8 mouse cellular contexts compared by ENCODE assay signal in genomic region chr3:20509192-20509591, GRCm38 (mm10).
DNase-seq lines count a peak whose midpoint lies in the region; ATAC-seq and TF ChIP-seq lines count a peak whose summit lies in the region.

No protein-coding gene starts in this region.

- peak; percentile 85 for DNase-seq in 3T3-L1 (ENCODE audit: low read depth, low spot score)
- peak; percentile 77 to 82 for DNase-seq in adrenal gland, adult 18-20 months (ENCODE audit: low spot score in 2 of 2)
- peak; percentile 88 for DNase-seq in embryo, embryonic 10.5 days (ENCODE audit: low spot score)
- peak; percentile 81 for DNase-seq in neural tube, embryonic 10.5 days (ENCODE audit: extremely low spot score, low spot score)
- DNase-seq in stomach, postnatal 0 days (ENCODE audit: low spot score) = peak; percentile 84

- ATAC-seq in granulocyte monocyte progenitor cell, adult 5-6 weeks (replicated peaks; ENCODE audit: poor library complexity, severe bottlenecking) = peak; percentile 94
- peak; percentile 84 for ATAC-seq in kidney, embryonic 15.5 days (replicated peaks; ENCODE audit: low FRiP score)
- ATAC-seq in limb, embryonic 13.5 days (ENCODE audit: low FRiP score, low read depth) = peak; percentile 74
- ATAC-seq in stomach, postnatal 0 days (ENCODE audit: low FRiP score, low TSS enrichment) = peak; percentile 64; the same call in 1 of the 2 replicates

- no peak overlapping the region for H3K27ac ChIP-seq in kidney, embryonic 15.5 days
- H3K27ac ChIP-seq in limb, embryonic 13.5 days = no peak overlapping the region
- no peak overlapping the region for H3K27ac ChIP-seq in stomach, postnatal 0 days (replicated peaks)

- no peaks in the 10 kb centered on the region for H3K4me1 ChIP-seq in kidney, embryonic 15.5 days
- no peaks in the 10 kb centered on the region for H3K4me1 ChIP-seq in limb, embryonic 13.5 days
- H3K4me1 ChIP-seq in stomach, postnatal 0 days (replicated peaks; ENCODE audit: control insufficient read depth, insufficient read depth) = no peaks in the 10 kb centered on the region

- H3K4me2 ChIP-seq in kidney, embryonic 15.5 days = no peak overlapping the region
- H3K4me2 ChIP-seq in limb, embryonic 13.5 days (replicated peaks) = no peak overlapping the region
- no peak overlapping the region for H3K4me2 ChIP-seq in stomach, postnatal 0 days (replicated peaks; ENCODE audit: low read depth)

- H3K9me3 ChIP-seq in kidney, embryonic 15.5 days (replicated peaks) = no peaks in the 10 kb centered on the region
- H3K9me3 ChIP-seq in limb, embryonic 13.5 days = no peaks in the 10 kb centered on the region
- H3K9me3 ChIP-seq in stomach, postnatal 0 days (ENCODE audit: control insufficient read depth, low read length) = no peaks in the 10 kb centered on the region

- no peaks in the 10 kb centered on the region for H3K27me3 ChIP-seq in kidney, embryonic 15.5 days
- H3K27me3 ChIP-seq in limb, embryonic 13.5 days = no peaks in the 10 kb centered on the region
- no peaks in the 10 kb centered on the region for H3K27me3 ChIP-seq in stomach, postnatal 0 days (ENCODE audit: control insufficient read depth, insufficient read depth, low read length)

- TF ChIP-seq EP300 in stomach, postnatal 0 days (optimal IDR thresholded peaks at IDR 0.05) = no peak

- peak; percentile 89 for TF ChIP-seq CTCF in stomach, postnatal 0 days (IDR thresholded peaks at IDR 0.05; ENCODE audit: low read depth)

- no peak overlapping the region for H3K4me3 ChIP-seq in kidney, embryonic 15.5 days (replicated peaks)
- no peak overlapping the region for H3K4me3 ChIP-seq in limb, embryonic 13.5 days
- no peak overlapping the region for H3K4me3 ChIP-seq in stomach, postnatal 0 days (ENCODE audit: low read depth, low read length)

- H3K36me3 ChIP-seq in kidney, embryonic 15.5 days = no peaks in the 10 kb centered on the region
- no peaks in the 10 kb centered on the region for H3K36me3 ChIP-seq in limb, embryonic 13.5 days
- H3K36me3 ChIP-seq in stomach, postnatal 0 days (ENCODE audit: control insufficient read depth, insufficient read depth, low read length) = no peaks in the 10 kb centered on the region

- WGBS in kidney, embryonic 15.5 days = 0% methylated on average over 2 of the region's 2 CpGs
- 0% methylated on average over 2 of the region's 2 CpGs for WGBS in limb, embryonic 13.5 days
- WGBS in stomach, postnatal 0 days = 0% methylated on average over 2 of the region's 2 CpGs

- no peak overlapping the region for H3K9ac ChIP-seq in kidney, embryonic 15.5 days
- H3K9ac ChIP-seq in limb, embryonic 13.5 days = no peak overlapping the region
- no peak overlapping the region for H3K9ac ChIP-seq in stomach, postnatal 0 days (ENCODE audit: low read length)
